Mouse (Mus musculus): ENCODE measurements around the gene Met.

The Met gene

DNA sequence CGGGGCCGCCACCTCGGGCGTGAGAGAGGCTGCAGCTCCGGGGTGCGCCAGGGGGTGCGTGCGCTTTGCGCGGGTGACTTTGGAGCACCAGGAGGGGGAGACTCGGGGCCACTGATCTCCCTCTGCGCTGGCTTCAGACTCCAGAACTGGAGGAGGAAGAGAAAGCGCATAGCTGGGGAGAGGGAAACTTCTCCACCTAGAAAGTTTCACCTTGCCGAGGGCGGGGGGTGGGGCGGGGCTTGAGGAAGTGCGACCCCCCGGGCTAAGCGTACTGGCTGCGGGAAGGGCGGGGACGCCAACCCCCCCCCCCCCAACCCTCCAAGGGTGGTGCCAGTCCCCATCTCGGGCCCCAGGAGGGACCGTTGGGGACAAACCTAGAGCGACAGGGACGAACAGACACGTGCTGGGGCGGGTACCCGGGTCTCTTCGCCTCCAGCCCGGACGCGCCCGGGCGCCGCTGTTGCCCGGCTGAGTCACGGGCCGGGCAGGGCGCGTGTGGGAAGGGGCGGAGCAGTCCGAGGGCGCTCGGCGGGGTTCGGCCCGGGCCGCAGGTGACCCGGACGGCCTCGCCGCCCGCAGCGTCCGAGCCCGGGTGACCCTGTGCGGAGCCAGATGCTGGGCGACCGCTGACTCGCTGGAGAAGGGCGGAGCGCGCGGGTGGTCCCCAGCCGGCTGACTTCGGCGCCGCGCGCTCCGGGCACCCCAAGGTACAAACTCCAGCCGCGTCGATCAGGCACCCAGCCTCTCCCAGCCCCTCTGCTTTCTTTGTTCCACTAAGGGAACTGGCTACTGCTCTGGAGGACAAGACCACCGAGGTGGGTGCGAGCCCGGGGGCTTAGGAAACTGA, at the start of gene Met:
Gene Met (plus strand): TSS at position 367 of the 847 bp plus-strand sequence.
- DNase-seq = peak; percentile 74

DNA sequence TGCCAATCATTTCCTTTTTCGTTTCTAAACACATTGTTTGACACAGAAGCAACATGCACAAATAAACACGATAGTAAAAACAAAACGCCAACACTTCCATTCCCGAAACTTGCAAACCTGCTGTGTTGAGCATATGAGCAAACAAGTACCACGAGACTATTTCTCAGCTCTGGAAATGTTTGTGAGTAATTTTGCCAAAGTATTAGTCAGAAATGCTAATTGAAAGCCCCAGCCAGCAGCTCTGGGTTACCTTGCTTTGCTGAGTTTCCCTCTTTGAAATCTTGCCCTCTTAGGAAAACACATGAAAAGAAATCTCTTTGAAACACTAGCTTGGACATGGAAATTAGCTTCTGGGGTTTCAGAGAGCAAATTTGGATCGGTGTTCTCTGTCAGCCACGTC, 45.4 kb upstream of the Met start:
- DNase-seq = no peak

DNA sequence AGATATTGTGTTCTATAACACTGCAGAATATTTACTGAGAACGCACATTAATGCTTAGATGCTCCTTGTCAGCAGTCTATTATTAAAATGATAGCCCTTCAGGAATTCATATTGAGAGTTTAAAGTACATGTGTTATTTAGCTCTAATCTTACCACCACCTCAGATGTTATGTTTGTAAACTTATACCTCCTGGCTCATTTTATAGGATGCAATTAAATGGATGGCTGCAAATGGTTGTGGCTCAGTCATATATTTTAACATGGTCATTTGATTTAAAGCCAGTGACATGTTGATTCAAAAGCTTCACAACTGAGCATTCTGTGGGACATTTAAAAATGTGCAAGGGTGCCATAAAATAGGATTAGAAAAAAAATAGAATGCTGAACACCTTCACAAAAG, 41.2 kb upstream of the Met start:
- DNase-seq = no peak

DNA sequence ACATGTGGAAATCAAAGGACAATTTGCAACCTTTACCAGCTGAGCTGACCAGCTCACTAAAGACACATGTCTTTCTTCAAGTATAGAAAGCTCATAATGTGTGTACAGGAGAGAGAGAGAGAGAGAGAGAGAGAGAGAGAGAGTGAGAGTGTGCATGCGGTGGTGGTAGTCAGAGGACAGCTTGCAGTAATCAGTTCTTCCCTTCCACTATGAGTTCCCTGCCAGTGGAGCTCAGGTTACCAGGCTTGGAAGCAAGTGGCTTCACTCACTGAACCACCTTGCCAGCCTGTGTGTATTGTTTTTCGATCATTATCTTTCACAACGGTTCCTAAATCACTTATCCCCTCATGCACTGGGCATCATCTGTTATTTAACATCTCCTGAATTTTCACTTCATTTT, 34.6 kb upstream of the Met start:
- DNase-seq = no peak

DNA sequence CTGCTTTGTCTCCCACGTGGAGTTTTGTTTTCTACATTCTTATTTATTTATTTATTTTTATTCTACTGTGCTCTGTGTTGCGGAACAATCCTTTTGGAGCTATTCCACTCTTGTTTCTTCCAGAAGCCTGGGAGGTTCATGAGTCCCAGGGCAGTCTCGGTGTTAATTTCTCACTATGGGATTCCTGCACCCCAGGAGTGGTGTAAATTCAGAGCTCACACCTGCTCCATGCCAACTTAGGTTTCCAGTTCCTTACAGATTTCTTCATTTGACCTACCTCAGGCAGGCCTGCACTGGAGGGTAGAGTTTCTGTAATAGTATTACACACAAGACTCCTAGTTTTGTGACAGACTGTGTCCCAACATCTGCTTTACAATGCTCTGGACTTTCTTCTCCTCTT, 34.0 kb upstream of the Met start:
- DNase-seq = no peak

DNA sequence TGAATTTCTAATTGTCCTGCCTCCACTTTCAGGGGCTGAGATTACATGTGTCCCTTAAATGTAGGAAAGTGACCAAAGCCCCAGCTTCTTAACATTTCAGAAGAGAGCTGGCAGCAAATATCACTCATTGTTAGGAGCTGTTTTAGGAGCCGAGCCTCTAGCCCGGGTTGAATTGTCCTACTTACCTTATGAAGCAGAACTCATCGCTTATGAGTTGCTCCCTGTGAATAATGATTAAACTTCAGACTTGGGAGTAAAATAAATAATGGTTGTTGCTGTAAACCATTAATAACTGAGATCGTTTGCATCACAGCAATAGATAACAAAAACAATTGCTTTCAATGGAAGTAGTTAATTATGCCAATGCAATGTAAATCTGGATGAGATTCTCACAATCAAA, 20.3 kb upstream of the Met start:
- DNase-seq = peak; percentile 41

DNA sequence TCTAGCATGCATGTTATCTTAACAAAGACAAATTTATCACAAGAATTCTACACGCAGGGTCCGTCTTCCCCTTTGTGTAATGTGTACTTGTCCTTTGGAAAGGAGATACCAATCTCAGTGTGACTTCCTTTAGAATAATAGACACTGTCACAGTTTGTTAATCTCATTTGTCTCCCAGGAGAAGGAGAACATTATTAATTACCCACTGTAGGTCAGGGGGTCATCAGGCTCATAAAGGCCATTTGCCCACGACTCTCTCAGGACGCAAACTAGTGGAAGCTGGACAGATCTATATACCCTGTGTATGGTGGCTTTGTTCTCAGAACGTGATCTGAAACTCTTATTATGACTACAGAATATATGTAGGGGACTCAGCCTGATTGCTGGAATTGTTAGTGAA, 12.3 kb upstream of the Met start:
- peak; percentile 85 for DNase-seq

DNA sequence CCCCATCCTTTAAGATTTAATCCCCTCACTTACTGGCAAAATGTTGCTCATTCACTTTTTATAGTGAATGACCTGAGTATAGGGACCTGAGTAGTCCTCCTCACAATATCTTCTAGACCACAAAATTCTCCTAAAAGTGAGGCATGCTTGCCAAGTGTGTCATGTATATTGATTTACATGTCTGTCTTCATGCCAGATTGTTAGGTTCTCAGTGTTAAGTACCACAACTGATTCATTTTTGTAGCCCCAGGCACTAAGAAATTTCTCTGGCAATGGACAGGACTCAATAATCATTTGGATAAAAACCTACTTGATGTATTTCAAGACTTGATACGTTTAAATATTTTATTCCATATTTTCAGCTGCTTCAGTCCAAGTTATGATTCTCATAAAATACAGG, 8.5 kb upstream of the Met start:
- DNase-seq = no peak

DNA sequence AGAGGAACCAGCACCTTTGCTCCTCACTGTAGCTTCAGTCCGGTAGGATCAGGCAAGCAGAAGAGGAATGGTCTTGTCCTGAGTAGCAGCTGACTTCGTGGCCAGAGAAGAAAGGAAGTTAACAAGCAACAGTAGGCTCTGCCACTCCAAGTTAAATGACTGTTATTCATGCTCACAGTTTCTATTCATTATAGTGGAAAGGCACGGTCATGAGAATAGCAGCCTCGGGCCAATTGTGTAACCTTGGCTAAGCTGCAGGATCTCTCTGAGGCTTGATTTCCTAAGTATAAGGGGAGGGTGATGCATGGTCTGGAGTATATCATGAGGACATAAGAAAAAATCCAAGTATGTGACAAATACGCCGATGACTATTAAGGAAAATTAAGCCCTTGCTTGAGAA, 4.0 kb upstream of the Met start:
- DNase-seq = no peak

DNA sequence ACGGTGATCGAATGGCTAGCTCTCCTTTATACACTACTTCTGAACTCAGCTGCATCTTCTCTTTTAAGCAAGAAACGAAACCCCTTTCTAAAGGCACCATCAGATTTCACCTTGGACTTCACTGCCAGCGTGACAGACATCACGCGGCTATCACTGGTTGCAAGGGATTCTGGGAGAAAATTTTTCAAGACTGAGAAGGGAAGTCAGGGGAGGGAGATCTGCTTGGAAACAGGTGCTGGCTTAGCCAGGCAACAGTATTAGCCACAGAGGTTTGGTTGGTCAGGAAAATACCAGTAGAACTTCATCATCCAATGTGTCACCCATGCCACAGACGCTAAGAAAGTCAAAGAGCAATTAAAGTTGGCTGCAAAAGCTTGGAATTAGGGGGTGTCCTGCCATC, 2.2 kb upstream of the Met start:
- no peak for DNase-seq

DNA sequence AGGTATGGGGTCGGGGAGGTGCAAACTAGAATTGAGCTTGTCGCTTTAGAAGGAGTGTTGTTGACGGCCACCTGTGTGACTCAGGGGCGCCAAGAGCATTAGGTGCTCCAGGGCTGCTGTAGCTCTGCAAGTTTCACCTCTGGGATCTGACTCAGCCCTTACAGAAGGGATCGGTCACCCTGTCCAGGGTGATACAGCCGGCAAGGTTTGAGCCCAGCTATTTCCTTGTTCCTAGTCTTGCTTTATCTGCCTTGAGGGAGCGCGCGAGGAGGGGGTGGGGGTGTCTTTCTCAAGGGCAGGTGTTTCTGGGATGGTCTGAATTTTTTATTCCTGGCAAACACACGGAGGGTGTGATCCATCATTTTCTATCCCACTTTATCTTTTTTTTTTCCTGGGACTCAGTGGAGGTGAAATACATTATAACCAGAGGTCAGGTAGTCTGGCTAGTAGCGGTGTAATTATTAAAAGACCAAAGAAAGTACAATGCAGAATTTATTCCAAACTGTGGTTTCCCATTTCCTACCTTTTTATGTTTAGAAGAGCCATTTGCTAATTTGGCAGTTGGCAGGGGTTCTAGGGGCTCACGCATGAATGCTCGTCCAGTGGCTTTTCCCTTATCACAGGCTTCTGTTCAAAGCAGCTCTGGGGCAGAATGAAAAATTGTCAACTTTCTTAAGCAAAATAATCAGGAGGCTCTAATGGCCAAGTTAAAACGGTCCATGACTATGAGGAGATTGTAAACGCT, 853 bp downstream of the Met start:
- DNase-seq = no peak

DNA sequence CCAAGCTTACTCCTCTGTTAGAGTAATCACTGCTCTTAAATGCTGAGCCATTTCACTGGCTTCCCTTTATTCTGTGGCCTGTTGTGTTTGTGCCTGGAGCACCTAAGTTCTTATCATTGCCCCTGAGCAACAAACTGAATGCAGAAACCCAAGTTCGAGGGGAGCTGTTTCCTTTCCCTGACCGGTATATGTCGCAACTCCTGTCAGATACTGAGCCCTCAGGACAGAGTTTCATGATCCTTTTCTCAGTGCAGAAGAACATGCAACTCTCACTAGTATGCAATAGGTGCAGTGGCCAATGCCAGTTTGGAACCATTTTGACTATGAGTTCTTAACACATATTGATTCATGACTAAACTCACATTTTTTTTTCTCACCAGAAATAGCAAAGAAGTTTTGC, 2.9 kb downstream of the Met start:
- DNase-seq = no peak

DNA sequence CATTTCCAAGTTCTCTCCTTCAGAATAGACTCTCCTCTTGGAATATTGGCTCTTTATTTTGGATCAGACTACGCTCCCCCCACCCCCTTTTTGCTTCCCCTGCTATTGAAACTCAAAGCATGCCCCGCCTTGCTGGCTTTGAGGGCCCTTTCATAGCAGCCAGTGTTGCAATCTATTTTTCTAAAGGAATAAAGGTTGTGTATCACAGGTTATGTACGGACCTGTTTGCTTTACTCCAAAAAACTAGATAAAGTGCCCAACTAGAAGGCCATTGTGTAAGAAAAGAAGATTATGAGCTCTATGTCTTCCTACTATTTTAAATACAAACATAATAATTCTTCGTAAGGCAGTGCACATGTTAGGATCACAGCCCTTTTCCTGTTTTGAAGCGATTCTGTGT, 5.4 kb downstream of the Met start:
- DNase-seq = no peak

DNA sequence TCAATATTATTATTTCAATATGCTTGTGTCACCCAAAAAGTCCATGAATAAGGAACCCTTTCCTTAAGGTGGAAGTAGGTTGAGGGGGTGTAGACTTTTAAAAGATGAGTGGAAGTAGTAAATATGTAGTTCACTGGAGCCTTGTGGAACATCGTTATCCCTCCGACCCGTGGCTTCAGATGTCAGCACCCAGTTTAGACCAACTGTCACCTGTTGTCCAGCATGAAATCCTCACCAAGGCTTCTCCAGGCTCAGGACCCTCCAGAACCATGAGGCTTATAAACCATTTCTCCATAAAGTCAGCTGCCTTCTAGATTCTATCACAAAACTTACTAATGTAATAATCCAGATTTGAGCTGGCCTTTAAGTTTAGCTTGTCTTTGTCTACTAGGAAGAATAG, 9.5 kb downstream of the Met start:
- no peak for DNase-seq

DNA sequence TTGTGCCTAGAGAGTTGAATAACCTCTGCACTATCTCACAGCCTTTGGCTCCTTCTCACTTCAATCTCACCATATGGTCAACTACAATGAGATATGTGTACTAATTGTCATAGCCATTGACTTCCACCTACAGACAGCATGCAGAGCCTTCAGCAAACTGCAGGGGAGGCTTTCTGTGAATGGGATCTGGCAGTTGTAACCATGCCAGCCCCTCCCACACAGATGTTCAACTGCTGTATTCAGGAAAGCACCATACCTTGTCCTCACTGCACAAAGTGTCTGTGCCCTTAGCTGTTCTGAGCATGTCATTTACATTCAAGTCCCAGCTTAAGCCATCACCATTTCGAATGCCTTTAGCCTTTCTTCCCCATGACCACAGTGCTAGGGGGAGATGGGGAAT, 14.2 kb downstream of the Met start:
- no peak for DNase-seq

DNA sequence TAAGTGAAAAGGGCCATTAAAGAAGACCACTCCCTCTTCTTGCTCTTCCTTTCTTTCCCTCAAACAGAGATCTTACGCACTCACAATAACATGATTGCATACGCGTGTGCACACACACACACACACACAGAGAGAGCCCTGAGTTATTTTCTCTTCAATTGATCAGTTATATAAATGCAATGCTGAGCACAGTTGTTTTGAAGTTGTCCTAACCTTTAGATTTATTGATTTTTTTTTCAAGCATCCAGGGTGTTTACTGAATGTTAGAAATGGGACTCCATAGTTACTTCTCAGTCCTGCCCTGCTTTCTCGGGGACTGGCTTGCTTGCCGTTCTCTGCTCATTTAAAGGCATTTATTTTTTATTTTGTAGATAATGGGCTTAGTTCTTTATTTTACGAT, 14.7 kb downstream of the Met start:
- no peak for DNase-seq

DNA sequence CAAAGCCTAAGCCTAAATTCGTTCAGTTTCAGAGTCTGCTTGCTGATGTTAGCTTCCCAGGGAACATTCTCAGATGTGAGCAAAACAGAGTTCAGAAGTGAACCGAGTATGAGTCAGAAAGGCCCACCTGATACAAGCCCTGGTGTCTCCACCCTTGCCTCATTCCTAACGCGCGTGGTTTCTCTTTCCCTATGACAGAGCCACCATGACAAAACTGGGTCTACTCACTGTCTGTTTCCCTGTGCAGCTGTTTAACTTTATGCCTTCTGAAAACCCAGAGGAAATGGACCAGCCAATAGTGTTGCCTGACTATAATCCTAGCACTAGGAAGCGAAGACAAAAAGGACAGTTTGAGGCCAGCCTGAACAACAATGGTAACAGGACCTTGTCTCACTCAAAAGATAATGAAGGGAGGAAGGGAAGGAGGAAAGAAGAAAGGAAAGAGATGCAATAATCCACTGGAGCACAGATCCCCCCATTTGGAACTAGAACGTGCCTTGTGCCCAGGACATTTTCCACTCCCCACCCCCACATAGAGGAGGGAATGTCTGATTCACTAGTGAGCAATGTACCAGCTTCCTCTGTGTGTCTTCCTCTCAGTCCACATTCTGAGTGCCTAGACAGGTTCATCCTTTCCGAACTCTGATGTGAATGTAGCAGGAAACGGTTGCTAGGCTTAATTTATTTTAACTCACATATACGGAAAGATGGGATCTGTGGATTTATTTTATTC, 15.4 kb downstream of the Met start:
- DNase-seq = no peak

DNA sequence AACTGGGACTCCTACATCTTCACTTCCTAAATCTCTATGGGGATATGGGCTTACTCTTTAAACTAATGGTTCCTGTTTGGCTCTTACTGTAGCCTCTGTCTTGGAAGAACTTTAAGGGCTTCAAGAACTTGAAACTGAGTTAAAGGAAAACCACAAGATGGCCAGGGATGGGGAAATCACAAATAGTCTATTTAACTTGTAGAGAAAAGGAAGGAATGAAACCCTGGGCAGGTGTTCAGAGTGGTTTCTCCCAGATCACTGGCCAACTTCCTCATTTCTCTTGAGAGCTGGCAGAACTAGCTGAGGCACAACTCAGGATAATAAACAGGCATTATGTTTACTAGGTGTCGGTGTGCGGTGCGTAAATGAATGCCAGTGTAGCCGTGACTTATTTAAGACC, 17.5 kb downstream of the Met start:
- no peak for DNase-seq

DNA sequence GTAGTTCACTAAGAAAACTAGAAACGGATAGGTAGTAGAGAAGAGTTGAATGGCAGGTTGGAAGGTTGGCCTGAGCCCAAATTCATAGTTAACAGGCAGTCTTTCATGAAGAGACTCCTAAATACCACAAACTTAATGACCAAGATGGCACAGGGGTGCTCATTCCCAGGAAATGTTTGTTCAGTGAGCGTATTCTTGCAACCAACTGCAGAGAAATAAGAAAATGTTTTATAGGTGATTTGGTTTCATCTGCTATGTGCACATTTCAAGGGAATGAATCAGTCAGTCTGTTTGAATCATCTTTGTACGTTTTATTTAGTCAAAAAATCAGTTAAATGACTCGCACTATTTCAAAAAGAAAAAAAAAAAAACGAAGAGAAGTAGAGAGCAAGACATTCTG, 21.6 kb downstream of the Met start:
- no peak for DNase-seq

DNA sequence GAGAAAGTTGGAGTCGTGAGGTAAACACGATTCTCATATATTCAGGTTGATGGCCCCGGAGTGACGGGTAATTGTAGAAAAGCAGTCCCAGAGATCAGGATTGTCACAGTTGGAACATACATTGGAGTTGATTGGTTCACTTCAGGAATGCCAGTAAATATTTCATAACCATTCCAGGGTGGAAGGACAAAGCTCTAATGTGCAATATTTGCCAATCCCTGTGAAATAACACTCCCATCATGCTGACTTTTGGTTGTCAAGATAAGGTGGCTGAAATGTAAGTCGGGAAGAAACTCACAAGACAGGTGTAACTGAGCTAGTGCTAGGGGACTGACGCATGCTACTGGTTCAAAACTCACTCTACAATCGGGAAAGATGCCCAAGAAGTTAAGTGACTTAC, 22.2 kb downstream of the Met start:
- DNase-seq = no peak

DNA sequence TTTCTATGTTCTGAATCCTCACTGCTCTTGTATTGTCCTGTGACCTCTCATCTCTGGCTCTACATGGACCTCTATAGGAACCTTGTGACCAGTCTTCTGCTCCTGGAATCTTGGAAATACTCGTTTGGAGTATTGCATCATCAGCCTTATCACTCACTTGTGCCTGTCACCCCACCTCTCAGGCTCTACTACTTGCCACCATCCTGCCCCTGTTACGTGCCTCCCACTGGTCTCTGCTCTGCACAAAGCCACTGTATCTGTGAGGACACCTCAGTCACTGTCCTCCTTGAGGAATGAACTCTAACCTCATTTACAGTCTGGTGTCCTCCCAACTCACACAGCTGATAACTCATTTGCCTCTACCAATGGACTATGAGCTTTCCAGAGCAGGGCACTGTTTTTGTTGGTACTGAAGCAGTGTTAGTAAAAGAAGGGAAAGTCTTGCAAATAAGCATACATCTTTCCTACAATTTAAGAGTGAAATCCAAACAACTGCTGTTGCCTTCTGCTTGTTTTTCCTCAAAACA, 24.8 kb downstream of the Met start:
- no peak for DNase-seq

DNA sequence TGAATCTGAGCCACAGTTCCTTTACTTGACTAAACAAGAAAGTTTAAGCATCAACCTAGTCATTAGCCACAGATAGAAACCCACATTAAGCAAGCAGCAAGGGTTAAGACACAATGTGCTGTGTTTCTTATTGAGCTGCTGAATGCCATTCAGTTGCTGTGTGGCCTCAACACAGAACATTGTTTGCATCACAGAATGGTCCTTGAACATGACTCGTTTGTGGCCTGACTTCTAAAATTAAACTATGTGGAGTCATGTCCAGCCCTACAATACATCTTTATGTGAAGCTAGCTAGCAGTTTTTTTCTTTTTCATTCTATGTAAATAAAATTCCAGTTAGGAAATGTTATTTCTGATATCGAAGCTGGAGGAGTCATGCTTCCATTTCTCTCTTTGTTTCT, 27.2 kb downstream of the Met start:
- DNase-seq = no peak

DNA sequence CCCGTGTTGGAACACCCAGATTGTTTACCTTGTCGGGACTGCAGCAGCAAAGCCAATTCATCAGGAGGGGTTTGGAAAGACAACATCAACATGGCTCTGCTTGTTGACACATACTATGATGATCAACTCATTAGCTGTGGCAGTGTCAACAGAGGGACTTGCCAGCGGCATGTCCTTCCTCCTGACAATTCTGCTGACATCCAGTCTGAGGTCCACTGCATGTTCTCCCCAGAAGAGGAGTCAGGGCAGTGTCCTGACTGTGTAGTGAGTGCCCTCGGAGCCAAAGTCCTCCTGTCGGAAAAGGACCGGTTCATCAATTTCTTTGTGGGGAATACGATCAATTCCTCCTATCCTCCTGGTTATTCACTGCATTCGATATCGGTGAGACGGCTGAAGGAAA, 27.9 kb downstream of the Met start:
- DNase-seq = no peak

DNA sequence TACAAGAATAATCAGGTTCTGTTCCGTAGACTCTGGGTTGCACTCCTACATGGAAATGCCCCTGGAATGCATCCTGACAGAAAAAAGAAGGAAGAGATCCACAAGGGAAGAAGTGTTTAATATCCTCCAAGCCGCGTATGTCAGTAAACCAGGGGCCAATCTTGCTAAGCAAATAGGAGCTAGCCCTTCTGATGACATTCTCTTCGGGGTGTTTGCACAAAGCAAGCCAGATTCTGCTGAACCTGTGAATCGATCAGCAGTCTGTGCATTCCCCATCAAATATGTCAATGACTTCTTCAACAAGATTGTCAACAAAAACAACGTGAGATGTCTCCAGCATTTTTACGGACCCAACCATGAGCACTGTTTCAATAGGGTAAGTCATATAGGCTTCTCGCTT, 28.5 kb downstream of the Met start:
- DNase-seq = no peak

Measured in retina, postnatal 1 day (tissue).